Mouse (Mus musculus) spleen, adult 2 months (tissue): ENCODE measurements at regions not wholly inside any gene's neighbourhood (a gene's known extent, or its start where the extent isn't known, plus 50 kb on each side); places are given as distances from the start of the nearest gene placed in this dataset.

Experiments used
- CTCF ChIP-seq: fragments of 200-500 bp; IDR thresholded peaks from 2 replicates; pipeline ENCODE4 v1.5.1; 2011; ENCODE audit warnings: mild to moderate bottlenecking, inconsistent platforms; ENCODE audit not compliant: insufficient read depth, insufficient read length, insufficient replicate concordance; ENCODE audit errors: extremely low read depth
- POLR2A ChIP-seq: fragments of 200-500 bp; IDR thresholded peaks from 2 replicates; pipeline ENCODE4 v1.6.1; 2011; ENCODE audit warnings: low read depth, low read length, inconsistent platforms

GRCm38 (mm10) chr2:50841881-50842280 lies 307.0 kb downstream of the Rnd3 start:
- TF ChIP-seq POLR2A = no peak
- TF ChIP-seq CTCF = no peak
